Mouse (Mus musculus): ENCODE results near the gene Sall2. TPM values are rescaled to one million over a fixed set of nuclear protein-coding genes. Genes with fewer than 3 reads are reported as not detected.
"Not testable (repeated sequence)": the region's sequence is repeated elsewhere in the genome, so short reads cannot be mapped to it uniquely, and the experiment has no call there.

Sall2 gene
- polyA plus RNA-seq, 1 experiment from 2014 or later: 16.7 TPM

DNA sequence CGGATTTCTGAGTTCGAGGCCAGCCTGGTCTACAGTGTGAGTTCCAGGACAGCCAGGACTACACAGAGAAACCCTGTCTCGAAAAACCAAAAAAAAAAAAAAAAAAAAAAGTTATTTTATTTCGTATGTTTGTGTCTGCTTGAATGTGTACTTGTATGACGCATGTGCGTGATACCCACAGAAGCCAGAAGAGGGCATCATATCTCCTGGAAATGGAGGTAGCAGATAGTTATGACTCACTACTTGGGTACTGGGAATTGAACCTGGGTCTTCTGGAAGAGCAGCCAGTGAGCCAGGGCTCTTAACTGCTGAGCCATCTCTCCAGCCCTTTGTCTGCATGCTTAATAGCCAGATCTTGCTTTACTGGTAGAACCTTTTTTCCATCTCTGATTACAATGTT, 18.2 kb downstream of the Sall2 start:
- H3K4me3 ChIP-seq (ENCODE audit: low read length); H3K9me3 ChIP-seq (ENCODE audit: control insufficient read depth, low read length); H3K4me2 ChIP-seq (ENCODE audit: low read depth, low read length); H3K9ac ChIP-seq (ENCODE audit: low read length); H3K27me3 ChIP-seq (ENCODE audit: control insufficient read depth, insufficient read depth, low read depth, low read length); ATAC-seq (ENCODE audit: low read depth); H3K27ac ChIP-seq (ENCODE audit: low read length): not testable (repeated sequence)
- WGBS: 95% methylated on average over 5 of the region's 6 CpGs
- Histone ChIP-seq H3K4me1 (replicated peaks; ENCODE audit: control insufficient read depth, insufficient read depth, low read length) (peaks cover 24% of the 10 kb centered on the region), H3K36me3 (ENCODE audit: control insufficient read depth, insufficient read depth, low read length) (peaks cover 33% of the 10 kb centered on the region)

- Histone ChIP-seq H3K4me3 (ENCODE audit: low read length) (no peak overlapping the region), H3K4me1 (replicated peaks; ENCODE audit: control insufficient read depth, insufficient read depth, low read length) (peaks cover 5% of the 10 kb centered on the region), H3K9ac (ENCODE audit: low read length) (no peak overlapping the region), H3K27ac (ENCODE audit: low read length) (no peak overlapping the region), H3K36me3 (ENCODE audit: control insufficient read depth, insufficient read depth, low read length) (peaks cover 4% of the 10 kb centered on the region), H3K4me2 (ENCODE audit: low read depth, low read length) (no peak overlapping the region), H3K9me3 (ENCODE audit: control insufficient read depth, low read length) (no peaks in the 10 kb centered on the region), H3K27me3 (ENCODE audit: control insufficient read depth, insufficient read depth, low read depth, low read length) (no peaks in the 10 kb centered on the region)
- ATAC-seq (ENCODE audit: low read depth): no peak
- WGBS: 93% methylated on average over 2 of the region's 2 CpGs
These were observed 22.5 kb downstream of the Sall2 start for GRCm38 (mm10) chr14:52306100-52306499.

- H3K9ac ChIP-seq (ENCODE audit: low read length): peak within 1 kb of the TSS; percentile 83
- peak within 1 kb of the TSS; percentile 81 for H3K4me2 ChIP-seq (ENCODE audit: low read depth, low read length)
- peaks cover 4% of the 10 kb centered on the region for H3K36me3 ChIP-seq (ENCODE audit: control insufficient read depth, insufficient read depth, low read length)
- under 1% methylated on average over 46 of the region's 46 CpGs for WGBS
- peak within 1 kb of the TSS; percentile 99 for H3K27ac ChIP-seq (ENCODE audit: low read length)
- H3K9me3 ChIP-seq (ENCODE audit: control insufficient read depth, low read length): no peaks in the 10 kb centered on the region
- H3K27me3 ChIP-seq (ENCODE audit: control insufficient read depth, insufficient read depth, low read depth, low read length): no peaks in the 10 kb centered on the region
- ATAC-seq (ENCODE audit: low read depth): peak; percentile 96
- H3K4me1 ChIP-seq (replicated peaks; ENCODE audit: control insufficient read depth, insufficient read depth, low read length): peaks cover 5% of the 10 kb centered on the region
- peak within 1 kb of the TSS; percentile 84 for H3K4me3 ChIP-seq (ENCODE audit: low read length)
These were observed 23.8 kb downstream of the Sall2 start, which contains the start of gene Mettl3 for GRCm38 (mm10) chr14:52304644-52305271. Mettl3 (minus strand) TSS chr14:52305128.

GRCm38 (mm10) chr14:52303517-52303916, 25.0 kb downstream of the Sall2 start:
- not testable (repeated sequence) for H3K4me1 ChIP-seq (replicated peaks; ENCODE audit: control insufficient read depth, insufficient read depth, low read length); H3K4me3 ChIP-seq (ENCODE audit: low read length); H3K9ac ChIP-seq (ENCODE audit: low read length); ATAC-seq (ENCODE audit: low read depth); H3K27me3 ChIP-seq (ENCODE audit: control insufficient read depth, insufficient read depth, low read depth, low read length); H3K4me2 ChIP-seq (ENCODE audit: low read depth, low read length); H3K27ac ChIP-seq (ENCODE audit: low read length); H3K9me3 ChIP-seq (ENCODE audit: control insufficient read depth, low read length)
- WGBS: 94% methylated on average over 3 of the region's 3 CpGs
- peaks cover 11% of the 10 kb centered on the region for H3K36me3 ChIP-seq (ENCODE audit: control insufficient read depth, insufficient read depth, low read length)

GRCm38 (mm10) chr14:52295558-52296264, 32.9 kb downstream of the Sall2 start:
- peak; percentile 31; the same call in 1 of the 2 replicates for ATAC-seq (ENCODE audit: low read depth)
- H3K36me3 ChIP-seq (ENCODE audit: control insufficient read depth, insufficient read depth, low read length): peaks cover 45% of the 10 kb centered on the region
- WGBS: 61% methylated on average over 6 of the region's 6 CpGs

GRCm38 (mm10) chr14:52284191-52284590, 44.4 kb downstream of the Sall2 start:
- 87% methylated on average over 3 of the region's 3 CpGs for WGBS
- Histone ChIP-seq H3K9me3 (ENCODE audit: control insufficient read depth, low read length) (no peaks in the 10 kb centered on the region), H3K4me2 (ENCODE audit: low read depth, low read length) (no peak overlapping the region), H3K27me3 (ENCODE audit: control insufficient read depth, insufficient read depth, low read depth, low read length) (no peaks in the 10 kb centered on the region), H3K27ac (ENCODE audit: low read length) (no peak overlapping the region), H3K36me3 (ENCODE audit: control insufficient read depth, insufficient read depth, low read length) (peaks cover 24% of the 10 kb centered on the region), H3K4me1 (replicated peaks; ENCODE audit: control insufficient read depth, insufficient read depth, low read length) (peaks cover 6% of the 10 kb centered on the region), H3K9ac (ENCODE audit: low read length) (no peak overlapping the region), H3K4me3 (ENCODE audit: low read length) (no peak overlapping the region)
- ATAC-seq (ENCODE audit: low read depth): no peak

More at GRCm38 (mm10) chr14:52295558-52296264, 32.9 kb downstream of the Sall2 start:
- no peak overlapping the region for H3K9ac ChIP-seq (ENCODE audit: low read length)
- no peaks in the 10 kb centered on the region for H3K4me1 ChIP-seq (replicated peaks; ENCODE audit: control insufficient read depth, insufficient read depth, low read length)
- no peak overlapping the region for H3K4me2 ChIP-seq (ENCODE audit: low read depth, low read length)
- no peaks in the 10 kb centered on the region for H3K9me3 ChIP-seq (ENCODE audit: control insufficient read depth, low read length)
- H3K4me3 ChIP-seq (ENCODE audit: low read length): no peak overlapping the region
- no peaks in the 10 kb centered on the region for H3K27me3 ChIP-seq (ENCODE audit: control insufficient read depth, insufficient read depth, low read depth, low read length)
- no peak overlapping the region for H3K27ac ChIP-seq (ENCODE audit: low read length)

GRCm38 (mm10) chr14:52283629-52284028, 44.9 kb downstream of the Sall2 start:
- H3K36me3 ChIP-seq (ENCODE audit: control insufficient read depth, insufficient read depth, low read length): peaks cover 22% of the 10 kb centered on the region
- H3K9me3 ChIP-seq (ENCODE audit: control insufficient read depth, low read length): no peaks in the 10 kb centered on the region
- WGBS: 95% methylated on average over 5 of the region's 5 CpGs
- H3K4me3 ChIP-seq (ENCODE audit: low read length): no peak overlapping the region
- no peak overlapping the region for H3K4me2 ChIP-seq (ENCODE audit: low read depth, low read length)
- H3K27ac ChIP-seq (ENCODE audit: low read length): no peak overlapping the region
- no peak overlapping the region for H3K9ac ChIP-seq (ENCODE audit: low read length)
- ATAC-seq (ENCODE audit: low read depth): no peak
- no peaks in the 10 kb centered on the region for H3K27me3 ChIP-seq (ENCODE audit: control insufficient read depth, insufficient read depth, low read depth, low read length)
- H3K4me1 ChIP-seq (replicated peaks; ENCODE audit: control insufficient read depth, insufficient read depth, low read length): peaks cover 6% of the 10 kb centered on the region

- Histone ChIP-seq H3K27ac (ENCODE audit: low read length) (peak overlapping the region; percentile 78), H3K27me3 (ENCODE audit: control insufficient read depth, insufficient read depth, low read depth, low read length) (no peaks in the 10 kb centered on the region), H3K4me1 (replicated peaks; ENCODE audit: control insufficient read depth, insufficient read depth, low read length) (peaks cover 8% of the 10 kb centered on the region), H3K36me3 (ENCODE audit: control insufficient read depth, insufficient read depth, low read length) (peaks cover under 1% of the 10 kb centered on the region; the same call in 1 of the 2 replicates), H3K9me3 (ENCODE audit: control insufficient read depth, low read length) (no peaks in the 10 kb centered on the region), H3K4me2 (ENCODE audit: low read depth, low read length) (peak overlapping the region; percentile 61), H3K4me3 (ENCODE audit: low read length) (peak overlapping the region; percentile 93), H3K9ac (ENCODE audit: low read length) (peak overlapping the region; percentile 89)
- ATAC-seq (ENCODE audit: low read depth): peak; percentile 16
- under 1% methylated on average over 20 of the region's 21 CpGs for WGBS
These were observed 48.8 kb downstream of the Sall2 start for GRCm38 (mm10) chr14:52279747-52280120.

- peak within 1 kb of the TSS; percentile 83 for H3K27ac ChIP-seq (ENCODE audit: low read length)
- ATAC-seq (ENCODE audit: low read depth): peak; percentile 99
- H3K4me1 ChIP-seq (replicated peaks; ENCODE audit: control insufficient read depth, insufficient read depth, low read length): peaks cover 8% of the 10 kb centered on the region
- peak within 1 kb of the TSS; percentile 89 for H3K9ac ChIP-seq (ENCODE audit: low read length)
- H3K9me3 ChIP-seq (ENCODE audit: control insufficient read depth, low read length): no peaks in the 10 kb centered on the region
- H3K4me3 ChIP-seq (ENCODE audit: low read length): peak within 1 kb of the TSS; percentile 93
- under 1% methylated on average over 63 of the region's 66 CpGs for WGBS
- H3K36me3 ChIP-seq (ENCODE audit: control insufficient read depth, insufficient read depth, low read length): peaks cover 3% of the 10 kb centered on the region
- peak within 1 kb of the TSS; percentile 65 for H3K4me2 ChIP-seq (ENCODE audit: low read depth, low read length)
- H3K27me3 ChIP-seq (ENCODE audit: control insufficient read depth, insufficient read depth, low read depth, low read length): no peaks in the 10 kb centered on the region
These were observed 49.4 kb downstream of the Sall2 start, which contains the start of the genes Tox4 and Rab2b for GRCm38 (mm10) chr14:52278932-52279746. Tox4 (plus strand) TSS chr14:52279146. Rab2b (minus strand) TSS chr14:52279545.
